Mouse (Mus musculus): ENCODE data around the gene Dnajc16. TPM values are rescaled to one million over a fixed set of nuclear protein-coding genes. Genes with fewer than 3 reads are reported as not detected.

The Dnajc16 gene
- total and polyA plus RNA-seq, 3 experiments = 3.2 to 6.8 TPM; not detected in 1

DNA sequence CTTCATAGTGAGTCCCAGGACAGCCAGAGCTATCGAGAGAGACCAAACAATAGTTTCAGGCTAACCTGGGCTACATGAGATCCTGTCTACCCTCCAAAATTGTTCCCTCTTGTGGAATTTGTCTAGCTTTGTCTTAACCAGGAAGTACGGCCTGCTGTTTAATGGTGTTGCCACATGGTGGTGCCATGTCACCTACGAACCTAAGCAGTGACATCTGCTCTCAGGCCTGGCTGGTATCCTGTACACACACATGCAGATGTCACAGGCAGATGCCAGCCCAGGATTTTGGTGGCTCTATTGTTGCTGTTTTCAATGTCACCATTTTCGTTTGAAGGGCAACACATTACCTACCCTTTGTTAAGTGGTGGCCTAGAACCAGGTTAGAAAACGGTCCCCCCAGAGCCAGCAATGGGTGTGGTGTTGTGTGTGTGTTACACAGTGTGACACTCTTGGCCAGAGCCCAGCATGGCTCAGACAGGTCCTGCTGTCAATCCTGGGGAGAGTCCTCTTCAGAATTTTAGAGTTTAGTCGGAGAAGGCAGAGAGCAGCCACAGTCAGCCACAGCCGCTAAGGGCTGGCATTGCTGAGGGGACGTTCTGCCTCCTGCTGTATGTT lies 19.2 kb upstream of the Dnajc16 start (continued):
- TF ChIP-seq ZC3H11A (IDR thresholded peaks at IDR 0.05; ENCODE audit: low read depth, low read length) = 0 out of 2 replicates have a peak, but pooled peaks have one; percentile 18

DNA sequence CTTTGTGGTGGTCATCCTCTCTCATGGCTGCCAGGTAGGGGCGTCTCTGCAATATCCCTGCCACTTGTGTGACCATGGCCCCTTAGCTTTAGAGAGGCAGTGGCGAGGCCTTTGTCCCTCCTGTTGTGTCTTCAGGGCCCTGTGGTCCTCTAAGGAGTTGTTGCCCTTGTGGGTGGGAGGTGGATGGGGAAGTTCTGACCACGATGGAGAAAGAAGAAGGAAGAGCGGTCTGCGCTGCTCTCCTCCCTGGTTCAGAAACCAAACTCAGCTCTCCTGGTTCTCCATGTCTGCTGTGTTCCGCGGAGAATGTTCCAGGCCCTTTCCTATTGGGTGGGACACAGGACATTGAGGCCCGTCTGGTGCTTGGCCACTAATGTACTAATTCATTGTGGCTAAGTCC lies 15.2 kb upstream of the Dnajc16 start:
- Histone ChIP-seq H3K9ac (ENCODE audit: control insufficient read depth, low read depth, low read length, poor library complexity, severe bottlenecking) (no peak overlapping the region), H3K4me3 (ENCODE audit: control insufficient read depth in 1 of 2, insufficient read depth in 1 of 2, low read depth in 2 of 2, low read length in 2 of 2) (no peak overlapping the region), H3K27me3 (ENCODE audit: control insufficient read depth in 1 of 2, insufficient read depth in 2 of 2, low read length in 2 of 2) (no peaks in the 10 kb centered on the region), H3K27ac (ENCODE audit: control insufficient read depth, low read depth, low read length) (no peak overlapping the region), H3K36me3 (ENCODE audit: control insufficient read depth in 1 of 2, insufficient read depth in 2 of 2, low read length in 2 of 2) (no peaks in the 10 kb centered on the region), H3K4me1 (ENCODE audit: control insufficient read depth in 1 of 2, insufficient read depth in 2 of 2, low read length in 2 of 2) (no peaks in the 10 kb centered on the region), H3K9me3 (replicated peaks; ENCODE audit: insufficient read depth, low read length) (no peaks in the 10 kb centered on the region), H3K79me2 (ENCODE audit: control insufficient read depth, insufficient read depth, low read length, poor library complexity) (no peaks in the 10 kb centered on the region)
- DNase-seq (ENCODE audit: low read depth, low spot score) = no peak
- TF ChIP-seq POLR2A (IDR thresholded peaks at IDR 0.05; ENCODE audit: control insufficient read depth in 1 of 2, insufficient read depth in 1 of 2, low read depth in 1 of 2, low read length in 2 of 2, poor library complexity in 1 of 2) (no peak), EP300 (IDR thresholded peaks at IDR 0.05; ENCODE audit: low read depth in 1 of 2, low read length in 2 of 2) (no peak), CHD1 (IDR thresholded peaks at IDR 0.05; ENCODE audit: low read depth, low read length) (no peak), RAD21 (IDR thresholded peaks at IDR 0.05; ENCODE audit: low read depth, low read length) (no peak), MAFK (IDR thresholded peaks at IDR 0.05; ENCODE audit: borderline replicate concordance, low read depth, low read length) (no peak), E2F4 (IDR thresholded peaks at IDR 0.05; ENCODE audit: borderline replicate concordance, low read depth, low read length) (no peak), GABPA (IDR thresholded peaks at IDR 0.05; ENCODE audit: low read depth, low read length) (no peak), ZKSCAN1 (IDR thresholded peaks at IDR 0.05; ENCODE audit: low read depth, low read length) (no peak), KAT2A (conservative IDR thresholded peaks at IDR 0.05; ENCODE audit: low read depth, low read length) (no peak), TAL1 (IDR thresholded peaks at IDR 0.05; ENCODE audit: low read length) (no peak), MYB (IDR thresholded peaks at IDR 0.05; ENCODE audit: low read depth, low read length) (no peak), CHD2 (IDR thresholded peaks at IDR 0.05; ENCODE audit: low read length) (no peak), SIN3A (IDR thresholded peaks at IDR 0.05; ENCODE audit: low read length) (no peak), SMC3 (IDR thresholded peaks at IDR 0.05; ENCODE audit: low read depth, low read length) (no peak), TCF12 (IDR thresholded peaks at IDR 0.05; ENCODE audit: low read depth, low read length) (no peak), ZNF384 (IDR thresholded peaks at IDR 0.05; ENCODE audit: low read depth, low read length) (no peak), ZMIZ1 (IDR thresholded peaks at IDR 0.05; ENCODE audit: low read depth, low read length) (no peak), USF2 (IDR thresholded peaks at IDR 0.05; ENCODE audit: borderline replicate concordance in 1 of 2, insufficient read depth in 1 of 2, low read depth in 1 of 2, low read length in 2 of 2) (no peak), NELFE (IDR thresholded peaks at IDR 0.05; ENCODE audit: low read depth, low read length) (no peak)

Data from MEL (cell line).